Mouse (Mus musculus): Measurements from ENCODE around the gene Tnfaip2. TPM values are rescaled to one million over a fixed set of nuclear protein-coding genes. Genes with fewer than 3 reads are reported as not detected.

The Tnfaip2 gene
- total RNA-seq, 2 experiments from 2014 or later: 0.63 to 0.81 TPM

GRCm38 (mm10) chr12:111427438-111428113, 14.7 kb upstream of the Tnfaip2 start:
- no peak for DNase-seq (ENCODE audit: extremely low spot score in 1 of 2, low spot score in 1 of 2)

- no peak for DNase-seq (ENCODE audit: extremely low spot score in 1 of 2, low spot score in 1 of 2)
Observed at GRCm38 (mm10) chr12:111428364-111428763, 13.9 kb upstream of the Tnfaip2 start.

- no peak for DNase-seq (ENCODE audit: extremely low spot score in 1 of 2, low spot score in 1 of 2)
Observed at GRCm38 (mm10) chr12:111428961-111429911, 13.0 kb upstream of the Tnfaip2 start.

- no peak for DNase-seq (ENCODE audit: extremely low spot score in 1 of 2, low spot score in 1 of 2)
Observed at GRCm38 (mm10) chr12:111430049-111430867, 12.0 kb upstream of the Tnfaip2 start.

- DNase-seq (ENCODE audit: extremely low spot score in 1 of 2, low spot score in 1 of 2): no peak
Observed at GRCm38 (mm10) chr12:111430868-111431817, 11.1 kb upstream of the Tnfaip2 start.

- no peak for DNase-seq (ENCODE audit: extremely low spot score in 1 of 2, low spot score in 1 of 2)
Observed at GRCm38 (mm10) chr12:111432097-111432496, 10.2 kb upstream of the Tnfaip2 start.

- no peak for DNase-seq (ENCODE audit: extremely low spot score in 1 of 2, low spot score in 1 of 2)
Observed at GRCm38 (mm10) chr12:111432751-111433331, 9.4 kb upstream of the Tnfaip2 start.

GRCm38 (mm10) chr12:111434164-111434744, 8.0 kb upstream of the Tnfaip2 start:
- no peak for DNase-seq (ENCODE audit: extremely low spot score in 1 of 2, low spot score in 1 of 2)

- no peak for DNase-seq (ENCODE audit: extremely low spot score in 1 of 2, low spot score in 1 of 2)
Observed at GRCm38 (mm10) chr12:111434745-111435327, 7.4 kb upstream of the Tnfaip2 start.

GRCm38 (mm10) chr12:111436170-111436569, 6.1 kb upstream of the Tnfaip2 start:
- no peak for DNase-seq (ENCODE audit: extremely low spot score in 1 of 2, low spot score in 1 of 2)

- DNase-seq (ENCODE audit: extremely low spot score in 1 of 2, low spot score in 1 of 2): no peak
Observed at GRCm38 (mm10) chr12:111436640-111437039, 5.6 kb upstream of the Tnfaip2 start.

- no peak for DNase-seq (ENCODE audit: extremely low spot score in 1 of 2, low spot score in 1 of 2)
Observed at GRCm38 (mm10) chr12:111437222-111437900, 4.9 kb upstream of the Tnfaip2 start.

- DNase-seq (ENCODE audit: extremely low spot score in 1 of 2, low spot score in 1 of 2): no peak
Observed at GRCm38 (mm10) chr12:111438850-111439249, 3.4 kb upstream of the Tnfaip2 start.

- no peak for DNase-seq (ENCODE audit: extremely low spot score in 1 of 2, low spot score in 1 of 2)
Observed at GRCm38 (mm10) chr12:111440701-111441373, 1.4 kb upstream of the Tnfaip2 start.

- DNase-seq (ENCODE audit: extremely low spot score in 1 of 2, low spot score in 1 of 2): no peak
Observed at GRCm38 (mm10) chr12:111441523-111441922, 746 bp upstream of the Tnfaip2 start.

- no peak for DNase-seq (ENCODE audit: extremely low spot score in 1 of 2, low spot score in 1 of 2)
Observed at GRCm38 (mm10) chr12:111443011-111443870, 972 bp downstream of the Tnfaip2 start.
